Mouse (Mus musculus): Measurements from ENCODE around the gene Sft2d2. TPM values are rescaled to one million over a fixed set of nuclear protein-coding genes. Genes with fewer than 3 reads are reported as not detected.

Sft2d2 gene
- polyA plus RNA-seq (2012; rRNA removed) (21.1 and 23.7 TPM in 2 replicates), polyA plus RNA-seq (2014; fragmentation: Nextera tagmentation; extraction: Ambion mirVana) (26.9 and 27.6 TPM in 2 replicates)

GRCm38 (mm10) chr1:165193880-165194661, at the start of gene Sft2d2:
TSS of gene Sft2d2 (minus strand) at chr1:165194438.
- H3K27me3 ChIP-seq (ENCODE audit: control insufficient read depth, insufficient read depth, low read length), result no peaks in the 10 kb centered on the region
- peak within 1 kb of the TSS; percentile 43 for H3K27ac ChIP-seq (replicated peaks; ENCODE audit: low read depth, low read length)
- ATAC-seq (ENCODE audit: low FRiP score, low read depth) (peak; percentile 87), DNase-seq (ENCODE audit: low spot score) (peak; percentile 87)
- peak within 1 kb of the TSS; percentile 80 for H3K4me2 ChIP-seq (replicated peaks; ENCODE audit: low read depth, low read length, severe bottlenecking)
- H3K4me3 ChIP-seq (replicated peaks; ENCODE audit: low read length), result peak within 1 kb of the TSS; percentile 72
- peak within 1 kb of the TSS; percentile 68 for H3K9ac ChIP-seq (ENCODE audit: low read depth, low read length, severe bottlenecking)
- H3K4me1 ChIP-seq (ENCODE audit: control insufficient read depth, insufficient read depth, low read length), result peaks cover 15% of the 10 kb centered on the region
- no peaks in the 10 kb centered on the region for H3K9me3 ChIP-seq (ENCODE audit: control insufficient read depth, low read length)
- no peak for TF ChIP-seq POLR2A (IDR thresholded peaks at IDR 0.05; ENCODE audit: borderline replicate concordance, extremely low read depth, insufficient read depth, insufficient read length)
- H3K36me3 ChIP-seq (ENCODE audit: control insufficient read depth, insufficient read depth, low read length), result no peaks in the 10 kb centered on the region
- under 1% methylated on average over 55 of the region's 69 CpGs for WGBS

GRCm38 (mm10) chr1:165236321-165237298, 42.4 kb upstream of the Sft2d2 start, which contains the start of gene Tiprl:
TSS of gene Tiprl (minus strand) at chr1:165236996.
- no peaks in the 10 kb centered on the region for H3K36me3 ChIP-seq (ENCODE audit: control insufficient read depth, insufficient read depth, low read length)
- no peaks in the 10 kb centered on the region for H3K9me3 ChIP-seq (ENCODE audit: control insufficient read depth, low read length)
- H3K4me3 ChIP-seq (replicated peaks; ENCODE audit: low read length), result peak within 1 kb of the TSS; percentile 91
- DNase-seq (ENCODE audit: low spot score) (peak; percentile 92), ATAC-seq (ENCODE audit: low FRiP score, low read depth) (peak; percentile 100)
- H3K27me3 ChIP-seq (ENCODE audit: control insufficient read depth, insufficient read depth, low read length), result no peaks in the 10 kb centered on the region
- peak; percentile 78; the same call in 1 of the 2 replicates for TF ChIP-seq POLR2A (IDR thresholded peaks at IDR 0.05; ENCODE audit: borderline replicate concordance, extremely low read depth, insufficient read depth, insufficient read length)
- peaks cover 11% of the 10 kb centered on the region for H3K4me1 ChIP-seq (ENCODE audit: control insufficient read depth, insufficient read depth, low read length)
- peak within 1 kb of the TSS; percentile 66 for H3K4me2 ChIP-seq (replicated peaks; ENCODE audit: low read depth, low read length, severe bottlenecking)
- H3K27ac ChIP-seq (replicated peaks; ENCODE audit: low read depth, low read length), result peak within 1 kb of the TSS; percentile 92
- H3K9ac ChIP-seq (ENCODE audit: low read depth, low read length, severe bottlenecking), result peak within 1 kb of the TSS; percentile 82
- WGBS, result under 1% methylated on average over 61 of the region's 76 CpGs

DNA sequence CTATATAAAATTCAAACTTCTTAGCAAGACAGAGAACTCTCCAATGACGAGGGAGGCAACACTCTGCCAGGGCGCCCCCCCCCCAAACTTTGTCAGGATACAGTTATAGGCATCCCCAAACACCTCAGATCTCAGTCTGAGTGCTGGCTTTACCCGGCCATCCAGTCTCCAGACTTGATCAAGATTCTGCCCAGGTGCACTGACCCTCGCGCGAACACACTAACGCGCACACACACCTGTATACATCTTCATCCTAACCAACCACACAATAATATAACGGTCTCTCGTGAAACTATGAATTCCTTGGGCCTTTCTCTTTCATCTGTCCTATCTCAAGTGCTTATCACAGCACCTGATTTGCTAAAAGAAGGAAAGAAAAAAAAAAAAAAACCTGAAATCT, 41.6 kb upstream of the Sft2d2 start:
- WGBS, result 10% methylated on average over 10 of the region's 10 CpGs
- Histone ChIP-seq H3K27ac (replicated peaks; ENCODE audit: low read depth, low read length) (0 out of 2 replicates have a peak overlapping the region, but pooled peaks have one; percentile 92), H3K4me2 (replicated peaks; ENCODE audit: low read depth, low read length, severe bottlenecking) (peak overlapping the region; percentile 66), H3K4me3 (replicated peaks; ENCODE audit: low read length) (peak overlapping the region; percentile 91), H3K4me1 (ENCODE audit: control insufficient read depth, insufficient read depth, low read length) (peaks cover 11% of the 10 kb centered on the region), H3K36me3 (ENCODE audit: control insufficient read depth, insufficient read depth, low read length) (no peaks in the 10 kb centered on the region), H3K9me3 (ENCODE audit: control insufficient read depth, low read length) (no peaks in the 10 kb centered on the region), H3K9ac (ENCODE audit: low read depth, low read length, severe bottlenecking) (peak overlapping the region; percentile 82), H3K27me3 (ENCODE audit: control insufficient read depth, insufficient read depth, low read length) (no peaks in the 10 kb centered on the region)
- no peak for TF ChIP-seq POLR2A (IDR thresholded peaks at IDR 0.05; ENCODE audit: borderline replicate concordance, extremely low read depth, insufficient read depth, insufficient read length)
- no peak for ATAC-seq (ENCODE audit: low FRiP score, low read depth)
- no peak for DNase-seq (ENCODE audit: low spot score)

DNA sequence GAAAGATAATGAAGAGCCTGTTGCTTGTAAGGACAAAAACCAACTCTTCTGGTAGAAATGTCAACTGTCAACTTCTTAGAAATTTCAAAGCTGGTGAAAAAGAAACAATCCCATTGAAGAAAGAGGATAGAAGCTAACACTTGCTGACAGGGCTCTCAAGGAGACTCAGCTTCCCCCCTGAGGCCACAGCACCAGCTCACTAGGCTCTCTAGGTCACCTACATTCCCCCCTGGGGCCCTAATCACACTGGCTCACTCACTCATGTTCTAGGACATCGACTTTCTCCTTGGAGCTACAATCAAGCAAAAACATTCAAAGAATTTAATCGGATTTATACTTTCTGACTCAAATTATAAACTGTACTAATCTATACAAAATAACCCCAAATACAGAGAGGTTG, 39.6 kb upstream of the Sft2d2 start:
- H3K27me3 ChIP-seq (ENCODE audit: control insufficient read depth, insufficient read depth, low read length), result no peaks in the 10 kb centered on the region
- no peak for TF ChIP-seq POLR2A (IDR thresholded peaks at IDR 0.05; ENCODE audit: borderline replicate concordance, extremely low read depth, insufficient read depth, insufficient read length)
- H3K36me3 ChIP-seq (ENCODE audit: control insufficient read depth, insufficient read depth, low read length), result no peaks in the 10 kb centered on the region
- no peak overlapping the region for H3K27ac ChIP-seq (replicated peaks; ENCODE audit: low read depth, low read length)
- H3K4me1 ChIP-seq (ENCODE audit: control insufficient read depth, insufficient read depth, low read length), result peaks cover 11% of the 10 kb centered on the region
- DNase-seq (ENCODE audit: low spot score), result no peak
- H3K4me2 ChIP-seq (replicated peaks; ENCODE audit: low read depth, low read length, severe bottlenecking), result no peak overlapping the region
- WGBS, result 80% methylated on average over 2 of the region's 2 CpGs
- ATAC-seq (ENCODE audit: low FRiP score, low read depth), result no peak
- H3K4me3 ChIP-seq (replicated peaks; ENCODE audit: low read length), result no peak overlapping the region
- no peaks in the 10 kb centered on the region for H3K9me3 ChIP-seq (ENCODE audit: control insufficient read depth, low read length)
- H3K9ac ChIP-seq (ENCODE audit: low read depth, low read length, severe bottlenecking), result no peak overlapping the region

- DNase-seq (ENCODE audit: low spot score), result no peak
- TF ChIP-seq POLR2A (IDR thresholded peaks at IDR 0.05; ENCODE audit: borderline replicate concordance, extremely low read depth, insufficient read depth, insufficient read length), result no peak
- Histone ChIP-seq H3K4me1 (ENCODE audit: control insufficient read depth, insufficient read depth, low read length) (peaks cover 6% of the 10 kb centered on the region), H3K36me3 (ENCODE audit: control insufficient read depth, insufficient read depth, low read length) (peaks cover 12% of the 10 kb centered on the region), H3K4me3 (replicated peaks; ENCODE audit: low read length) (no peak overlapping the region), H3K4me2 (replicated peaks; ENCODE audit: low read depth, low read length, severe bottlenecking) (no peak overlapping the region), H3K9me3 (ENCODE audit: control insufficient read depth, low read length) (no peaks in the 10 kb centered on the region), H3K27ac (replicated peaks; ENCODE audit: low read depth, low read length) (no peak overlapping the region), H3K27me3 (ENCODE audit: control insufficient read depth, insufficient read depth, low read length) (no peaks in the 10 kb centered on the region), H3K9ac (ENCODE audit: low read depth, low read length, severe bottlenecking) (no peak overlapping the region)
- 100% methylated on average over 4 of the region's 4 CpGs for WGBS
- ATAC-seq (ENCODE audit: low FRiP score, low read depth), result no peak
Observed at GRCm38 (mm10) chr1:165230691-165231090, 36.5 kb upstream of the Sft2d2 start.
